ENCODE assay signal across 8 mouse cellular contexts in genomic region chr10:10355605-10356227, GRCm38 (mm10).
DNase-seq lines count a peak whose midpoint lies in the region; ATAC-seq and TF ChIP-seq lines count a peak whose summit lies in the region.

No protein-coding gene starts in this region.

- H3K9me3 ChIP-seq in heart, embryonic 11.5 days (replicated peaks; ENCODE audit: control insufficient read depth, low read length): no peaks in the 10 kb centered on the region
- no peaks in the 10 kb centered on the region for H3K9me3 ChIP-seq in heart, embryonic 10.5 days
- H3K9me3 ChIP-seq in intestine, postnatal 0 days (ENCODE audit: control insufficient read depth): no peaks in the 10 kb centered on the region
- H3K9me3 ChIP-seq in liver, embryonic 15.5 days (replicated peaks): no peaks in the 10 kb centered on the region
- H3K9me3 ChIP-seq in stomach, embryonic 16.5 days (replicated peaks; ENCODE audit: control insufficient read depth, low read length): no peaks in the 10 kb centered on the region

- no peak for DNase-seq in heart, embryonic 10.5 days (ENCODE audit: low spot score)
- peak; percentile 54 for DNase-seq in brain, adult 2 months (ENCODE audit: low read depth, low spot score)
- peak; percentile 12 for DNase-seq in fibroblast of lung, adult 2 months (ENCODE audit: low read depth)
- no peak for DNase-seq in urinary bladder, postnatal 4 days (ENCODE audit: low spot score in 2 of 2)

- no peak overlapping the region for H3K27ac ChIP-seq in heart, embryonic 11.5 days (ENCODE audit: low read depth, low read length)
- no peak overlapping the region for H3K27ac ChIP-seq in heart, embryonic 10.5 days
- H3K27ac ChIP-seq in intestine, postnatal 0 days (ENCODE audit: low read depth, low read length): no peak overlapping the region
- no peak overlapping the region for H3K27ac ChIP-seq in liver, embryonic 15.5 days (replicated peaks)
- H3K27ac ChIP-seq in stomach, embryonic 16.5 days (ENCODE audit: low read length): no peak overlapping the region

- 0 out of 2 replicates have a peak, but pooled peaks have one; percentile 57 for ATAC-seq in heart, embryonic 11.5 days (replicated peaks; ENCODE audit: insufficient number of reproducible peaks, low FRiP score, low TSS enrichment)
- no peak for ATAC-seq in intestine, postnatal 0 days
- ATAC-seq in liver, embryonic 15.5 days (ENCODE audit: insufficient read depth): 0 out of 2 replicates have a peak, but pooled peaks have one; percentile 9
- peak; percentile 56; the same call in 1 of the 2 replicates for ATAC-seq in stomach, embryonic 16.5 days (ENCODE audit: insufficient read depth, low FRiP score)

- H3K36me3 ChIP-seq in heart, embryonic 11.5 days (ENCODE audit: control insufficient read depth, insufficient read depth, low read length): no peaks in the 10 kb centered on the region
- no peaks in the 10 kb centered on the region for H3K36me3 ChIP-seq in heart, embryonic 10.5 days
- no peaks in the 10 kb centered on the region for H3K36me3 ChIP-seq in intestine, postnatal 0 days (ENCODE audit: control insufficient read depth, insufficient read depth)
- H3K36me3 ChIP-seq in liver, embryonic 15.5 days (replicated peaks): no peaks in the 10 kb centered on the region
- no peaks in the 10 kb centered on the region for H3K36me3 ChIP-seq in stomach, embryonic 16.5 days (ENCODE audit: control insufficient read depth, insufficient read depth, low read length)

- TF ChIP-seq CTCF in intestine, postnatal 0 days (IDR thresholded peaks at IDR 0.05; ENCODE audit: low read depth): peak; percentile 59

- no peak overlapping the region for H3K9ac ChIP-seq in heart, embryonic 11.5 days (ENCODE audit: low read depth, low read length)
- no peak overlapping the region for H3K9ac ChIP-seq in intestine, postnatal 0 days (ENCODE audit: low read depth, low read length)
- no peak overlapping the region for H3K9ac ChIP-seq in liver, embryonic 15.5 days
- no peak overlapping the region for H3K9ac ChIP-seq in stomach, embryonic 16.5 days (ENCODE audit: low read length)

- no peaks in the 10 kb centered on the region for H3K27me3 ChIP-seq in heart, embryonic 11.5 days (ENCODE audit: control insufficient read depth, insufficient read depth, low read length)
- no peaks in the 10 kb centered on the region for H3K27me3 ChIP-seq in heart, embryonic 10.5 days (ENCODE audit: insufficient read depth, poor library complexity, severe bottlenecking)
- H3K27me3 ChIP-seq in intestine, postnatal 0 days (replicated peaks; ENCODE audit: control insufficient read depth, insufficient read depth, low read length): no peaks in the 10 kb centered on the region
- H3K27me3 ChIP-seq in liver, embryonic 15.5 days: no peaks in the 10 kb centered on the region
- no peaks in the 10 kb centered on the region for H3K27me3 ChIP-seq in stomach, embryonic 16.5 days (ENCODE audit: control insufficient read depth, insufficient read depth, low read length)

- no peak overlapping the region for H3K4me2 ChIP-seq in heart, embryonic 11.5 days
- H3K4me2 ChIP-seq in intestine, postnatal 0 days (replicated peaks; ENCODE audit: low read depth): no peak overlapping the region
- no peak overlapping the region for H3K4me2 ChIP-seq in liver, embryonic 15.5 days
- no peak overlapping the region for H3K4me2 ChIP-seq in stomach, embryonic 16.5 days (ENCODE audit: low read depth, low read length)

- 30% methylated on average over 3 of the region's 3 CpGs for WGBS in heart, embryonic 11.5 days (ENCODE audit: insufficient replicate concordance)
- WGBS in heart, embryonic 10.5 days: 21% methylated on average over 3 of the region's 3 CpGs
- 19% methylated on average over 3 of the region's 3 CpGs for WGBS in intestine, postnatal 0 days
- WGBS in liver, embryonic 15.5 days (ENCODE audit: insufficient replicate concordance): 8% methylated on average over 3 of the region's 3 CpGs
- 19% methylated on average over 3 of the region's 3 CpGs for WGBS in stomach, embryonic 16.5 days

- no peaks in the 10 kb centered on the region for H3K4me1 ChIP-seq in heart, embryonic 11.5 days (ENCODE audit: control insufficient read depth, insufficient read depth, low read length)
- H3K4me1 ChIP-seq in heart, embryonic 10.5 days: no peaks in the 10 kb centered on the region
- H3K4me1 ChIP-seq in intestine, postnatal 0 days (replicated peaks; ENCODE audit: control insufficient read depth, insufficient read depth, low read length): no peaks in the 10 kb centered on the region
- H3K4me1 ChIP-seq in liver, embryonic 15.5 days (replicated peaks): no peaks in the 10 kb centered on the region
- H3K4me1 ChIP-seq in stomach, embryonic 16.5 days (ENCODE audit: control insufficient read depth, insufficient read depth, low read length): no peaks in the 10 kb centered on the region

- H3K4me3 ChIP-seq in heart, embryonic 11.5 days (ENCODE audit: low read depth, low read length): no peak overlapping the region
- H3K4me3 ChIP-seq in heart, embryonic 10.5 days: no peak overlapping the region
- no peak overlapping the region for H3K4me3 ChIP-seq in intestine, postnatal 0 days (ENCODE audit: low read depth, low read length)
- no peak overlapping the region for H3K4me3 ChIP-seq in liver, embryonic 15.5 days (replicated peaks)
- H3K4me3 ChIP-seq in stomach, embryonic 16.5 days (replicated peaks; ENCODE audit: low read length): no peak overlapping the region

Comparison
In these comparisons a context has a peak if more than half of its experiments do, and no peak if none do; other contexts are left out.
1. DNase-seq: peak in brain, adult 2 months (single experiment) and fibroblast of lung, adult 2 months (single experiment); none in heart, embryonic 10.5 days (single experiment) and urinary bladder, postnatal 4 days (0 of 2).